Mouse (Mus musculus): ENCODE measurements around the gene Creb5. TPM values are rescaled to one million over a fixed set of nuclear protein-coding genes. Genes with fewer than 3 reads are reported as not detected.

Gene Creb5
- polyA plus RNA-seq, 1 experiment from 2014 or later, result 22.3 TPM

GRCm38 (mm10) chr6:53680046-53680445 lies 393.0 kb downstream of the Creb5 start:
- WGBS, result 83% methylated on average over 8 of the region's 8 CpGs
- no peaks in the 10 kb centered on the region for H3K9me3 ChIP-seq (ENCODE audit: control insufficient read depth, low read length)
- no peaks in the 10 kb centered on the region for H3K36me3 ChIP-seq (ENCODE audit: control insufficient read depth, insufficient read depth, low read length)
- no peaks in the 10 kb centered on the region for H3K27me3 ChIP-seq (ENCODE audit: control insufficient read depth, insufficient read depth, low read length)
- DNase-seq (ENCODE audit: low spot score), result no peak
- peaks cover 7% of the 10 kb centered on the region for H3K4me1 ChIP-seq (ENCODE audit: control insufficient read depth, insufficient read depth, low read length)
- H3K9ac ChIP-seq (ENCODE audit: low read length), result no peak overlapping the region
- no peak overlapping the region for H3K4me3 ChIP-seq (ENCODE audit: low read depth, low read length)
- no peak for ATAC-seq (ENCODE audit: insufficient number of reproducible peaks, low FRiP score, low TSS enrichment, low read depth)
- H3K4me2 ChIP-seq (ENCODE audit: low read depth, severe bottlenecking), result no peak overlapping the region
- no peak overlapping the region for H3K27ac ChIP-seq (replicated peaks; ENCODE audit: low read depth, low read length)

GRCm38 (mm10) chr6:53684416-53684815 lies 397.3 kb downstream of the Creb5 start:
- no peak overlapping the region for H3K27ac ChIP-seq (replicated peaks; ENCODE audit: low read depth, low read length)
- H3K4me1 ChIP-seq (ENCODE audit: control insufficient read depth, insufficient read depth, low read length), result peaks cover 5% of the 10 kb centered on the region; the same call in 1 of the 2 replicates
- no peak overlapping the region for H3K9ac ChIP-seq (ENCODE audit: low read length)
- WGBS, result 67% methylated on average over 2 of the region's 2 CpGs
- no peak for DNase-seq (ENCODE audit: low spot score)
- no peaks in the 10 kb centered on the region for H3K9me3 ChIP-seq (ENCODE audit: control insufficient read depth, low read length)
- no peak overlapping the region for H3K4me2 ChIP-seq (ENCODE audit: low read depth, severe bottlenecking)
- no peak overlapping the region for H3K4me3 ChIP-seq (ENCODE audit: low read depth, low read length)
- no peaks in the 10 kb centered on the region for H3K27me3 ChIP-seq (ENCODE audit: control insufficient read depth, insufficient read depth, low read length)
- no peak for ATAC-seq (ENCODE audit: insufficient number of reproducible peaks, low FRiP score, low TSS enrichment, low read depth)
- H3K36me3 ChIP-seq (ENCODE audit: control insufficient read depth, insufficient read depth, low read length), result no peaks in the 10 kb centered on the region

- H3K4me2 ChIP-seq (ENCODE audit: low read depth, severe bottlenecking), result no peak overlapping the region
- 83% methylated on average over 14 of the region's 14 CpGs for WGBS
- ATAC-seq (ENCODE audit: insufficient number of reproducible peaks, low FRiP score, low TSS enrichment, low read depth) (no peak), DNase-seq (ENCODE audit: low spot score) (no peak)
- no peaks in the 10 kb centered on the region for H3K27me3 ChIP-seq (ENCODE audit: control insufficient read depth, insufficient read depth, low read length)
- peaks cover 5% of the 10 kb centered on the region; the same call in 1 of the 2 replicates for H3K4me1 ChIP-seq (ENCODE audit: control insufficient read depth, insufficient read depth, low read length)
- H3K36me3 ChIP-seq (ENCODE audit: control insufficient read depth, insufficient read depth, low read length), result no peaks in the 10 kb centered on the region
- no peak overlapping the region for H3K27ac ChIP-seq (replicated peaks; ENCODE audit: low read depth, low read length)
- no peaks in the 10 kb centered on the region for H3K9me3 ChIP-seq (ENCODE audit: control insufficient read depth, low read length)
- H3K9ac ChIP-seq (ENCODE audit: low read length), result no peak overlapping the region
- no peak overlapping the region for H3K4me3 ChIP-seq (ENCODE audit: low read depth, low read length)
These were observed 398.3 kb downstream of the Creb5 start for GRCm38 (mm10) chr6:53685323-53685722.

- Histone ChIP-seq H3K4me1 (ENCODE audit: control insufficient read depth, insufficient read depth, low read length) (peaks cover 5% of the 10 kb centered on the region; the same call in 1 of the 2 replicates), H3K27me3 (ENCODE audit: control insufficient read depth, insufficient read depth, low read length) (no peaks in the 10 kb centered on the region), H3K9me3 (ENCODE audit: control insufficient read depth, low read length) (no peaks in the 10 kb centered on the region), H3K4me2 (ENCODE audit: low read depth, severe bottlenecking) (no peak overlapping the region), H3K9ac (ENCODE audit: low read length) (no peak overlapping the region), H3K27ac (replicated peaks; ENCODE audit: low read depth, low read length) (no peak overlapping the region; the same call in 1 of the 2 replicates), H3K36me3 (ENCODE audit: control insufficient read depth, insufficient read depth, low read length) (no peaks in the 10 kb centered on the region), H3K4me3 (ENCODE audit: low read depth, low read length) (no peak overlapping the region)
- DNase-seq (ENCODE audit: low spot score), result peak; percentile 51
- ATAC-seq (ENCODE audit: insufficient number of reproducible peaks, low FRiP score, low TSS enrichment, low read depth), result peak; percentile 51; the same call in 1 of the 2 replicates
- 17% methylated on average over 7 of the region's 7 CpGs for WGBS
These were observed 401.9 kb downstream of the Creb5 start for GRCm38 (mm10) chr6:53688762-53689477.

DNA sequence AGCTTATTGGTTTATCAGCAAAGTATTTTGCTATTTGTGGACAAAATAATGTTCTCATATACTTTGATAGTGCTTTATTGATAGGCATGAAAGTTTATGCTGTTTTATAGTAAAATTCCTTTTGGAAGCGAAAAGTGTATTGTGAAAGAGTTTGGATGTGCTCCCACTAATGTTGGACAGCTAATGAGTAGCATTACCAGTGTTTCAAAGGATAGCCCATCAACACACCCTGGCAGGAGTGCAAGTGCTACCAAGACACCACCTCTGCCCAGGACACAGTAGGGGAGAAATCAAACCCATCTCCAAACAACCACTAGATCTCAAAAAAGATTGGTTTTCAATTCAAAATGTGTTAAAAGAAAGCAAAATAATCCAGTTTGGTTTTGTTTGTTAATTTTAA lies 403.9 kb downstream of the Creb5 start:
- H3K9ac ChIP-seq (ENCODE audit: low read length), result no peak overlapping the region
- H3K27me3 ChIP-seq (ENCODE audit: control insufficient read depth, insufficient read depth, low read length), result no peaks in the 10 kb centered on the region
- WGBS, result 88% methylated on average over 1 of the region's 1 CpGs
- peaks cover 8% of the 10 kb centered on the region for H3K4me1 ChIP-seq (ENCODE audit: control insufficient read depth, insufficient read depth, low read length)
- no peak overlapping the region for H3K4me2 ChIP-seq (ENCODE audit: low read depth, severe bottlenecking)
- no peak overlapping the region for H3K4me3 ChIP-seq (ENCODE audit: low read depth, low read length)
- no peaks in the 10 kb centered on the region for H3K36me3 ChIP-seq (ENCODE audit: control insufficient read depth, insufficient read depth, low read length)
- DNase-seq (ENCODE audit: low spot score) (no peak), ATAC-seq (ENCODE audit: insufficient number of reproducible peaks, low FRiP score, low TSS enrichment, low read depth) (no peak)
- no peak overlapping the region for H3K27ac ChIP-seq (replicated peaks; ENCODE audit: low read depth, low read length)
- no peaks in the 10 kb centered on the region for H3K9me3 ChIP-seq (ENCODE audit: control insufficient read depth, low read length)

DNA sequence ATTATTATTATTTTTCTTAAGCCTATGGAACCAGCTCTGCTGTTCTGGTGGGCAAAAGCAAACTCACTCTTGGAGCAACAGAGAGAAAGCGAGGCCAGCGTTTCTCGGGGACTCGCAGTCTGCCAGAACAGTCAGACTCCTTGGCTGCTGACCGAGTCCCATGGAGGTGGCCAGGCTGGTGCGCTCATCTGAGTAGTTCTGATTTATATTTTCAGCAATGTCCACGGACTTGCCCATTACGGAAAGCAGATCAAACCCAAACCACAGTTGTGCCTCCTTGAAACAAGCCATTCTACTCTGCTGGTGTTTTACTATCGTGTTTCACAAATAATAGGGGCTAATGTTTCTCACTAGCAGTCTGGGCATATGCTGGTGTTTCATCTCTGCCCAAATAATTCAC lies 408.1 kb downstream of the Creb5 start:
- Histone ChIP-seq H3K36me3 (ENCODE audit: control insufficient read depth, insufficient read depth, low read length) (no peaks in the 10 kb centered on the region), H3K9ac (ENCODE audit: low read length) (no peak overlapping the region), H3K4me1 (ENCODE audit: control insufficient read depth, insufficient read depth, low read length) (peaks cover 10% of the 10 kb centered on the region), H3K9me3 (ENCODE audit: control insufficient read depth, low read length) (no peaks in the 10 kb centered on the region), H3K4me2 (ENCODE audit: low read depth, severe bottlenecking) (no peak overlapping the region), H3K27me3 (ENCODE audit: control insufficient read depth, insufficient read depth, low read length) (no peaks in the 10 kb centered on the region), H3K27ac (replicated peaks; ENCODE audit: low read depth, low read length) (peak overlapping the region; percentile 53), H3K4me3 (ENCODE audit: low read depth, low read length) (no peak overlapping the region)
- DNase-seq (ENCODE audit: low spot score) (peak; percentile 54), ATAC-seq (ENCODE audit: insufficient number of reproducible peaks, low FRiP score, low TSS enrichment, low read depth) (peak; percentile 13; the same call in 1 of the 2 replicates)
- WGBS, result 35% methylated on average over 9 of the region's 9 CpGs

DNA sequence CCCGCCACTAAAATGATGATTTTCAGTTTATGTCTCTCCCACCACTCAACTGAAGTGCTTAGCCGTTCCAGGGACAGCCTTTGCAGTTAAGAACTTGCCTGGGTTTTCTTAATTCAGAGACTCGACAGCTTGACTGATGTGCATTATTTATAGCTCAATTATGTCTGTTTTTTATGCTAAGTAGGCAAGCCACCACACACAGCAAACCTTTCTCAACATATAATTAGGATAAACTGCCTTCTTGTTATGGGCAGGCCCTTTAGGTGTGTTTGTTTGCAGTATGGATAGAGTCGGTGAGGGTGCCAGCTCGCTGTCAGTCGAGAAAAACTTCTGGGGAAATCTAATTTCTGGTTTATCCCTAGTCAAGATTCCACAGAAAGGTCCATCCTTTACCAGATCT lies 409.4 kb downstream of the Creb5 start:
- 41% methylated on average over 6 of the region's 6 CpGs for whole genome bisulfite sequencing
- Histone ChIP-seq H3K27me3 (ENCODE audit: control insufficient read depth, insufficient read depth, low read length) (no peaks in the 10 kb centered on the region), H3K36me3 (ENCODE audit: control insufficient read depth, insufficient read depth, low read length) (no peaks in the 10 kb centered on the region), H3K9ac (ENCODE audit: low read length) (no peak overlapping the region), H3K4me2 (ENCODE audit: low read depth, severe bottlenecking) (no peak overlapping the region), H3K9me3 (ENCODE audit: control insufficient read depth, low read length) (no peaks in the 10 kb centered on the region), H3K27ac (replicated peaks; ENCODE audit: low read depth, low read length) (no peak overlapping the region), H3K4me1 (ENCODE audit: control insufficient read depth, insufficient read depth, low read length) (peaks cover 10% of the 10 kb centered on the region), H3K4me3 (ENCODE audit: low read depth, low read length) (no peak overlapping the region)
- ATAC-seq (ENCODE audit: insufficient number of reproducible peaks, low FRiP score, low TSS enrichment, low read depth) (no peak), DNase-seq (ENCODE audit: low spot score) (no peak)

GRCm38 (mm10) chr6:53696921-53697320 lies 409.9 kb downstream of the Creb5 start:
- H3K27ac ChIP-seq (replicated peaks; ENCODE audit: low read depth, low read length), result no peak overlapping the region
- H3K27me3 ChIP-seq (ENCODE audit: control insufficient read depth, insufficient read depth, low read length), result no peaks in the 10 kb centered on the region
- no peak overlapping the region for H3K4me2 ChIP-seq (ENCODE audit: low read depth, severe bottlenecking)
- peaks cover 10% of the 10 kb centered on the region for H3K4me1 ChIP-seq (ENCODE audit: control insufficient read depth, insufficient read depth, low read length)
- 78% methylated on average over 6 of the region's 6 CpGs for WGBS
- H3K9me3 ChIP-seq (ENCODE audit: control insufficient read depth, low read length), result no peaks in the 10 kb centered on the region
- H3K9ac ChIP-seq (ENCODE audit: low read length), result no peak overlapping the region
- no peak overlapping the region for H3K4me3 ChIP-seq (ENCODE audit: low read depth, low read length)
- ATAC-seq (ENCODE audit: insufficient number of reproducible peaks, low FRiP score, low TSS enrichment, low read depth) (no peak), DNase-seq (ENCODE audit: low spot score) (no peak)
- no peaks in the 10 kb centered on the region for H3K36me3 ChIP-seq (ENCODE audit: control insufficient read depth, insufficient read depth, low read length)
